ENCODE assay signal across 26 mouse cellular contexts in the genomic region with DNA sequence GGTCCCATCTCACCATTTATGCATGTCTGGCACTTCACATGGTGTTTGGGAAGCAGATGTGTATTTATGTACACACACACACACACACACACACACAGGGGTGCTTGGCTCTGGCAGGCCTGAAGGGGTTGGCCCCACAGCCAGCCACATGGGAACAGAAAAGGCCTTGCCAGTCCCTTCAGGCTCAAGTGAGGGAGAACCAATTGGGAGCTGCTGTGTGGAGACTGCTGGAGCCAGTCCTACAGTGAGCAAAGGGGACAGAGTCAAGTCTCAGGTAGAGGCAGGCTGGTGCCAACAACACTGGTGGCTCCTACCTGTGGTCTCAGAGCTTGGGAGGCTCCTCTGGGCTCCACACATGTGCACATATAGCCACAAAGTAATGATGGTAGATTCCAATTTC.
"Had no signal": no experiment of that assay in that cellular context is flagged by ENCODE, and none has a peak within 500 bp of the region (broad histone marks: within the 10 kb centered on the region; RNA-seq: fewer than 3 reads in every experiment).

No protein-coding gene starts in this region.

- ATAC-seq: inflammation-experienced regulatory T-cells, adult 6 months; intestine, embryonic 15.5 days; intestine, postnatal 0 days; liver, postnatal 0 days had no signal

- H3K27ac ChIP-seq: heart, embryonic 10.5 days; hindbrain, embryonic 10.5 days; hindbrain, embryonic 12.5 days; hindbrain, embryonic 14.5 days; intestine, embryonic 15.5 days; layer of hippocampus, adult 2 months; left cerebral cortex, adult 2 months; limb, embryonic 10.5 days; limb, embryonic 12.5 days; liver, embryonic 13.5 days; liver, embryonic 15.5 days had no signal

- H3K4me2 ChIP-seq: heart, embryonic 12.5 days; hindbrain, embryonic 12.5 days; hindbrain, embryonic 14.5 days; intestine, embryonic 15.5 days; limb, embryonic 12.5 days; liver, embryonic 11.5 days; liver, embryonic 13.5 days; liver, embryonic 15.5 days had no signal

- H3K9me3 ChIP-seq: heart, embryonic 10.5 days; heart, embryonic 12.5 days; hindbrain, embryonic 10.5 days; hindbrain, embryonic 12.5 days; intestine, embryonic 15.5 days; limb, embryonic 10.5 days; limb, embryonic 12.5 days; liver, embryonic 13.5 days; liver, embryonic 15.5 days had no signal

- H3K4me1 ChIP-seq: hindbrain, embryonic 12.5 days; limb, embryonic 12.5 days had no signal

- H3K27me3 ChIP-seq: heart, embryonic 12.5 days; hindbrain, embryonic 12.5 days; intestine, embryonic 15.5 days; limb, embryonic 12.5 days; liver, embryonic 13.5 days; liver, embryonic 15.5 days had no signal

- H3K9ac ChIP-seq: heart, embryonic 12.5 days; hindbrain, embryonic 12.5 days; hindbrain, embryonic 14.5 days; intestine, embryonic 15.5 days; limb, embryonic 12.5 days; liver, embryonic 13.5 days; liver, embryonic 15.5 days; liver, postnatal 0 days had no signal

- DNase-seq: gastrocnemius, postnatal 10 days; gastrocnemius, postnatal 36 days; heart, postnatal 10 days; heart, postnatal 4 days; kidney, adult 18-20 months; kidney, adult 8-10 months; kidney, postnatal 10 days; kidney, postnatal 25 days; kidney, postnatal 4 days; liver; liver, embryonic 13.5 days; liver, postnatal 0 days had no signal

- H3K36me3 ChIP-seq: intestine, embryonic 15.5 days; liver, embryonic 15.5 days had no signal

- H3K4me3 ChIP-seq: heart, embryonic 10.5 days; heart, embryonic 12.5 days; hindbrain, embryonic 10.5 days; hindbrain, embryonic 12.5 days; intestine, embryonic 15.5 days; layer of hippocampus, adult 2 months; left cerebral cortex, adult 2 months; limb, embryonic 10.5 days; limb, embryonic 12.5 days; liver, embryonic 13.5 days; liver, embryonic 15.5 days had no signal
